Mouse (Mus musculus): ENCODE measurements around the gene Abi3.
A peak's percentile ranks its signal among the peaks of the same experiment; 100 is the strongest.

Abi3 gene

GRCm38 (mm10) chr11:95786511-95786910 is 55.8 kb downstream of the Abi3 start:
- DNase-seq (ENCODE audit: low spot score in 2 of 2), result no peak

GRCm38 (mm10) chr11:95785675-95786074 is 56.6 kb downstream of the Abi3 start:
- peak in 1 of 2 experiments; percentile 15 for DNase-seq (ENCODE audit: low spot score in 2 of 2)

GRCm38 (mm10) chr11:95783958-95784357 is 58.3 kb downstream of the Abi3 start:
- no peak for DNase-seq (ENCODE audit: low spot score in 2 of 2)

- no peak for DNase-seq (ENCODE audit: low spot score in 2 of 2)
Observed at GRCm38 (mm10) chr11:95783457-95783856, 58.8 kb downstream of the Abi3 start.

- no peak for DNase-seq (ENCODE audit: low spot score in 2 of 2)
Observed at GRCm38 (mm10) chr11:95781557-95781956, 60.7 kb downstream of the Abi3 start.

GRCm38 (mm10) chr11:95780480-95780879 is 61.8 kb downstream of the Abi3 start:
- no peak for DNase-seq (ENCODE audit: low spot score in 2 of 2)

All from thymus, postnatal 10 days (tissue).